Mouse (Mus musculus): ENCODE measurements around the gene Gm21974.
"Not testable (repeated sequence)": the region's sequence is repeated elsewhere in the genome, so short reads cannot be mapped to it uniquely, and the experiment has no call there.

The Gm21974 gene

DNA sequence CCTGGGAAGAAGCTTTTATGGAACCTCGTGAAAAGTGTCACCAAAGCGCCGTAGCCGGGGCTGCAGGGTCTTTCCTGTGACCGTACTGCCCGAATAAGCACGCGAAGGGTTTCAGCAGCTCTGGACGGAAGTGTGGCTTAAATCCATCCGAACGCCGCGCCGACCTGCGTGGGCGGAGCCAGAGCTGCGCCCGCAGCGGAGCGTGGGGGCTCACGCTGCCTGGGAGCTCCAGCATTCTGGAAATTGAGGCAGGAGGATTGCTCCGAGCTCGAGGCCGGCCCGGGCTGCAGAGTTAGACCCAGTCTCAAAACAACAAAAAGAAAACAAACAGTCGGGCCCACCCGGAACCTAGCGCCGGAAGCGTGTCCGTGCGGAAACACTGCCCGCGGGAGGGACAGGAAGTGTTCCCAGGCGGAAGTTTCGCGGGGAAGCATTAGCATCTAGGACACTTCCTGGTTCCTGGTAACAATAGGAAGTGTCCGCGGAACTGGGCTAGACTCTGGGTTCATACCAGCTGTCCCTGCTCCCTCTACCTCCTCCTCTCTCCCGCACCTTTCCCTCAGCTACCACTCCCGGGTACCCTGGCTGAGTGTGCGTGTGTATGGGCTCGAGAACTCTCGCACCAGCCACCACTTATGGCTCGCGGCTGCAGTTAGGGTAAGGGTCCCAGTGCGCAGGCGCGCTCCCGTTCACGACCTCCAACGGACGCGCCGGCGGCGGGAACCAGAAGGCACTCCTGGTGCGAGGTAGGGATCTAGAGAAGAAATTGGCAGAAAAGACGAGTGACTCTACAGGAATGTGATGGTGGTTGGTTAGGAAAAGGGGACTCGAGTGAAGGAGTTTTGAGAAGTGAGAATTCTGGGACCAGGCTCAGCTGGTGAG is 18.5 kb downstream of the Gm21974 start, which contains the start of gene Zfp668:
Gene Zfp668, minus strand, starts transcription at position 362 of the 882 bp plus-strand sequence.
- in situ Hi-C loops (cut with MseI, MboI), result no loop called here

- in situ Hi-C loops (cut with MseI, MboI), result no loop called here
These were observed 19.2 kb downstream of the Gm21974 start, which contains the start of gene Zfp646 for GRCm38 (mm10) chr7:127876041-127876466. TSS of gene Zfp646 (plus strand) at chr7:127876221.

DNA sequence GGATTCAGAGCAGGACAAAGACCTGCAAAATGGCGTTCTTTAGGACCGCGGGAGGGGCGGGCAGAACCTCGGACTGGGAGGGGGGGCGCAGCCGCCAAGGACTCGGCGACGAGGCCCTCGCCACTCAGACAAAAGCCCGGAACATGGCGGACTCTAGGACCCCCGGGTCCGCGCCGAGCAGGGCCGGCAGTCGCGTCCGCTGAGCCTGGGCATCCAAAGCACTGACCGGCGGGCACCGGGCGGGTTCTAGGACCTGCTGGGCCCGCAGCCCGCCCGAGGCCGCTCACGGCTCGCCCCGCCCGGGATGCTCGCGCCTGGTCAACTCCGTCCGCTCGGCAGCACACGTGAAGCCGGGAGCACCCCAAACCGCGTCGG is 19.6 kb downstream of the Gm21974 start:
- in situ Hi-C loops (cut with MseI, MboI), result no loop called here

DNA sequence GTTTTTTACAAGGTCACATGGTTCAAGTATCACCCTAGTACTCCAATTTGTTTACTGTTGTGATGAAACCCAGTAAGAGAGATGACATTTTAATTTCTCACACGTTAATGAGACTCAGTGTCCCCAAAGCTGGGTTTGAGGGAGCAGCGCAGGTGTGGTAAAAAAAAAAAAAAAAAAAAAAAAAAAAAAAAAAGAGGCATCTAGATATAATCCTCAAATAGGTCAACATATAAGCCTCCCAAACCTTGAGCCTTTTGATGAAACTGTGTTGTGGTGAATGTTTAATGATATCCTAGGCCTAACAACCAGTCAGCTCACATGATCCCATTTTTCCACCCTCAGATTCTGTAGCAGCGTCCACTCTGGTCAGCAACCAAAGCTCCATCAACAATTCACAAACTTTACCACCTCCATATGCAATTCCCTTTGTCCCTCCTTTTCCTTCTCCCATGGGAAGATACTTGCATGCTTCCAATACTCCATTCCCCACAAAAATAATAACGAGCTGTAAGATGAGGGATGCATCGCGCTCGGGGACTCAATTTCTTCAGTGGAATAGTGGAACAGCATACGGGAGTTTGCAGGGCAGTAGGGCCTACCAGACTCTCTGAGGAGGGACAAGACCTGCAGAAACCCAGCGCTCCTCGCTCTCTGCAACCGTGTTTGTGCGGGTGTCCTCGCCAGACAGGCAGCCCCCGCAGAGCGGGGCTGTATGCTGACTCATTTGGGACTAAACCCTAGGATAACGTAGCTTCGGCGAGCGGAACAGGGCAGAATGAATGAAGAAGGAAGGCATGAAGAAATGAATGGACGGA is 20.2 kb downstream of the Gm21974 start:
- in situ Hi-C loops (cut with MseI, MboI), result no loop called here

DNA sequence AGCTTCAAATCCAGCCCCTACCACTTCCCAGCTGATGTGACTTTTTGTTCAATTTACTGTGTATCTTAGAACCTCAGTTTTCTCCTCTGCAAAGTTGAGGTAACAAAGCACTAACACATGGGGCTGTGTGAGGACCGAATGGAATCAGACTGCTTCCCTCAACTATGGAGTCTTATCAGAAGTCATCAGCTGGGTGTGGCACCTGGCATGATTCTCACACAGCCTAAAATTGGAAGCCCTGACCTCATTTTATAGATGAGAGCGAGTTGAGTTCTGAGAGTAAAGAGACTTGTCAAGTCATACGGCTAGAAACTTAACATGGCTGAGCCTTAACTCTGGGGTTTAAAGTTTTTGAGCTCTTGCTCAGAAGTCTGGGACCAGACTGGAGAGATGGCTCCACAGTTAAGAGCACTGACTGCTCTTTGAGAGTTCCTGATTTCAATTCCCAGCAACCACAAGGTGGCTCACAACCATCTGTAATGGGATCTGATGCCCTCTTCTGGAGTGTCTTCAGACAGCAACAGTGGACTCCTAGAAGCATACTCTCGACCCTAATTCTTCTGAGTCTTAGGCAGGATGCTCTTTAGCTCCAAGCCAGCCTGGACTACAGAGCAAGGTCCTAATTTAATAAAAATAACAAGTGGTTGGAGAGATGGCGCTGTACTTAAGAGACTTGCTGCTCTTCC is 25.0 kb downstream of the Gm21974 start:
- in situ Hi-C loops (cut with MseI, MboI), result no loop called here

- in situ Hi-C loops (cut with MseI, MboI), result no loop called here
These were observed 26.0 kb downstream of the Gm21974 start for GRCm38 (mm10) chr7:127869149-127869810.

GRCm38 (mm10) chr7:127867641-127868040 is 27.6 kb downstream of the Gm21974 start:
- in situ Hi-C loops (cut with MseI, MboI), result no loop called here

DNA sequence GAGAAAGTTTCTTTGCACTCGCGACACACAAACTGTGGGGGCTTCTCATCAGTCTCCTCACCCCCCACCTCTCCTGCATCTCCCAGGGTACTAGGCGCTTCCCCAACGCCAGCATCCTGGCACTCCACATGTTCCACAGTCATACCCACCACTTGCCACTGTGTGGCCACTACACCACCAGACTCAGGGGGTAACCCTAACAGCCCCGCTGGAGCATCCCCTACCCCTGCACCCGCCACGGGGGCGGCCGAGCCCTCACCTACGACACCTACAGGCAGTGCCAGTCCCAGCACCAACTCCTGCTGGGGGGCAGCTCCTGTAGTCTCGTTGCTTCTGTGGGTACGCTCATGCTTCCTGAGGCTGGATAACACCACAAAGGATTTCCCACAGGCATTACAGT is 28.8 kb downstream of the Gm21974 start:
- in situ Hi-C loops (cut with MseI, MboI), result no loop called here

DNA sequence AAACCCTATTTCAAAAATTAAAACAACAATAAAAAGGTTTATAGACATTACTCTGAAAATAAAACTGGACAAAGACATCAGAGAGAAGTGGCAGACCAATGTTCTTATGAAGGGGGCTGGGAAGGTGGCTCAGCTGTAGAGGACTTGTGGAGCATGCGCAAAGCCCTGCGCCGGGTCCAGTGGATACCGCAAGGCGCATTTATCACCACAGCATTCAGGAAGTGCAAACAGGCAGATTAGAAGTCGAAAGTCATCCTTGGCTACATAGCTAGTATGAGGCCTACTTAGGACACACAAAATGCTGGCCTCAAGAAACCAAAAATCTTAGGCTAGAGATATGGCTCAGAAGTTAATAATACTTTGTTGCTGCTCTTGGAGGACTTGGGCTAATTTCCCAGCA is 37.0 kb downstream of the Gm21974 start:
- in situ Hi-C loops (cut with MseI, MboI), result no loop called here

DNA sequence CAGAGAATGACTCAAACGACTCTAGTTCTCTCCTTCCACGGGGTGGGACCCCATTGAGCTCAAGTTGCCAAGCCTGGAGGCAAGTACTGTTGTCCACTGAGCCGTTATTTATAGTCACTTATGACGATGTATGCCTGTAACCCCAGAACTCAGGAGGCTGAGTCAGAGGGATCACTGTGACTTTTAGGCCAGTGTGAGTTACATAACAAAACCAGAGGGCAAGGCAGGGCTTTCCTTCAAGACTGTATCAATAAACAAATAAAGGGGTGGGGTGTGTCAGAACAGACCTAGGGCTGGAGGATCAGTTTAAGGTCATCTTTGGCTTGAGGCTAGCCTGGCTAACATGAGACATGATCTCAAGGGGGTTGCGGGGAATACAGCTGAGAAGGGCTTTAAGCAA is 44.3 kb downstream of the Gm21974 start:
- in situ Hi-C loops (cut with MseI, MboI), result no loop called here

DNA sequence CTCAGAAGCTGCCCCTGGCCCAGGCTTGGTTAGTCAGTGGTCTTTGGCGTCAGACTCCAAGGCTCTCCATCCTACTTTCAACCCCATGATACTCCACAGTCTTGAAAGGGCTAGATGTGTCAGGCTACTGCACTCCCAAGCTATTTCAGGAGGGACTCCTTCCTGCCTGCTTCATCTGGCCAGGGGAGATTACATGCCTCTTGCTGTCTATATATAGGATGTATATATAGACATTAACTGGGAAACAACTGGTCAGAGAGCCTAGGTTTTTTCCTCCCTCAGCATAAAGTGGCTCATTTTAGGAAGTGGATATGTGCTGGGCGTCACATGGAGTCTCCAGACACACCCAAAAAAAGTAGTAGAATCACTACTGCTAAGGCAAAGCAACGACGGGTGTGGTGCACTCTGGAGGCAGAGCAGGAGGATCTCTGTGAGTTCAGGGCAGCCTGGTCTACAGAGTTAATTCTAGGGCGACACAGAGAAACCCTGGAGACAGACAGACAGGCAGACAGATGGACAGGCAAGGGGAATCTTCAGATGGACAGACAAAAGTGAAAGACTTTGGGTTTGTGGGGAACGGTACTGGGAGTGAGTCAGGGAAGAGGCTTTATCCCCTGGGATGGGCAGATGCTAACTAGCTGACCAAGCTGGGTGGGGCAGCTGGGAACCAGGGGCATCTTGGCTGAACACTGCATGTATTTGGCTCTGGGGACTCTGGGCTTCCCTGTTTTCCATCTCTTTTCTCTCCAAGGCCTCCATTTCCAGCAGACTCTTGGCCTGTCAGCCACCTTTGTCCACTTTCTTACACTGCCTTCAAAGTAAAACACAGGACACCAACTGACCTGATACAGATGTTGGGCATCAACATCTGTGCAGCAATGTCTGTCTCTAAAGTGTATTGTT is 45.0 kb downstream of the Gm21974 start:
- in situ Hi-C loops (cut with MseI, MboI), result no loop called here

DNA sequence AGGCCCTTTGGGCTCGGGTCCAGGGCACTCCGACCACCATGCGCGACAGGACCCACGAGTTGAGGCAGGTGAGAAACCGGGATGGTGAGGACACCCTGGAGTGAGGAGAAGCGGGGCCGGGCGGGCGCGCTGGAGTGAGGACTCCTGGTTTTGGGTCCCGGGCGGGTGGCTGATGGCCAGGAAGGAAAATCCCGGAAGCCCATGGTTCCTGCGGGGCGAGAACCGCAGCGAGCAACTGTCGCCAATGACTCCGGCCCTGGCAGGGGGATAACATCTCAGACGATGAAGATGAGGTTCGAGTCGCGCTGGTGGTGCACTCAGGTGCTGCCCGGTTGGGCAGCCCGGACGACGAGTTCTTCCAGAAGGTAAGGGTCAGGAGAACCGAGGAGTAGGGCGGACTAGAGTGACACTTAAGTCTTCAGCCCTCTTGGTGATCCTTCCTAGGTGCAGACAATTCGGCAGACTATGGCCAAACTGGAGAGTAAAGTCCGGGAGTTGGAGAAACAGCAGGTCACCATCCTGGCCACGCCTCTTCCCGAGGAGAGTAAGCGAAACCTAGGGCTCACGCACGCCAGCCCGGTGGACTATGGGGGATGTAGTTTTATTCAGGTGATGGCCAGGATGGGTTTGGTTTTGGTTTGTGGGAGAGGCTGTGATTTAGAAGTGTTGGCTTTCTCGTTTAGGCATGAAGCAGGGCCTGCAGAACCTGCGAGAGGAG is 53.1 kb downstream of the Gm21974 start:
- in situ Hi-C loops (cut with MseI, MboI), result no loop called here

- in situ Hi-C loops (cut with MseI, MboI), result no loop called here
These were observed 53.8 kb downstream of the Gm21974 start for GRCm38 (mm10) chr7:127841340-127842000.

DNA sequence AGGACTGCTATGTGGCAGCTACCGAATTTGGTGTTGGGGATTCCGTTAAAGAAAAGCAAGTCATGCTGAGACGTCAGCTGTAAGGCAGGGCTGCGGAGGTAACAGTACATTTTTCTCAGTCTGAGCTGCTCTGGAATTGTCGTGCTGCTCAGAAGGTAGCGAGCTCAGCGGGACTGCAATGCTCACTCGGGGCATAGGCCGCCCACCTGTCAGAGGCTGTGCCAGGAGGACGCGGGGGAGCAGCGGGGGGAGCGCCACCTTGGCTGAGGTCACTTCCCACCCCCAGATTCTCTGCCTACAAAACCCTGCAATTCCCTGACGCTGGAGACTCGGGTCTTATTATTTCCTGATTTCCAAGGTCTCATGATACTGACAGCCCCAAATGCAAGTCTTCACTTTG is 54.4 kb downstream of the Gm21974 start:
- in situ Hi-C loops (cut with MseI, MboI), result no loop called here

- in situ Hi-C loops (cut with MseI, MboI), result not testable (repeated sequence)
These were observed 55.2 kb downstream of the Gm21974 start for GRCm38 (mm10) chr7:127840031-127840430.

DNA sequence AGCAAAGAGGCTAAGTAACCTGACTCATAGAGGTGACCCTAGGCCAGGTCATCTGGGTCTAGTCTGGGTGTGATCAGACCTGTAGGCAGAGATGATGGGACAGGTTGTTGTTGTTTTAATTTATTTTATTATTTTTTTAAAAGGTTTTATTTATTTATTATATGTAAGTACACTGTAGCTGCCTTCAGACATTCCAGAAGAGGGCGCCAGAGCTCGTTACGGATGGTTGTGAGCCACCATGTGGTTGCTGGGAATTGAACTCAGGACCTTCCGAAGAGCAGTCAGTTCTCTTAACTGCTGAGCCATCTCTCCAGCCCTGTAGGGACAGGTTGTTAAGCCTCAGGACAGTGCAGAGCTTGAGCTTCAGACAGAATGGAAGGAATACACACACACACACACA is 57.4 kb downstream of the Gm21974 start:
- in situ Hi-C loops (cut with MseI, MboI), result not testable (repeated sequence)

GRCm38 (mm10) chr7:127837473-127837872 is 57.8 kb downstream of the Gm21974 start:
- in situ Hi-C loops (cut with MseI, MboI), result no loop called here
